Mouse (Mus musculus) hindbrain, embryonic 16.5 days (tissue): ENCODE measurements at regions not wholly inside any gene's neighbourhood (a gene's known extent, or its start where the extent isn't known, plus 50 kb on each side); places are given as distances from the start of the nearest gene placed in this dataset.

Experiments
- ATAC-seq: fragments of 200-750 bp; cut with Nextera tagmentation; 2 replicates; pipeline ENCODE4 v1.8.0; 2017; ENCODE audit warnings: moderate TSS enrichment, moderate library complexity
- H3K27ac ChIP-seq: fragments of 300-500 bp; sonication (generic); 2 replicates; pipeline ENCODE4 v1.5.1; 2014; ENCODE audit warnings: low read depth, mild to moderate bottlenecking, control low read depth, low read length, moderate library complexity
- H3K27me3 ChIP-seq: fragments of 300-500 bp; sonication (generic); replicated peaks from 2 replicates; pipeline ENCODE4 v1.6.1; 2014; ENCODE audit warnings: low read length; ENCODE audit not compliant: control insufficient read depth, insufficient read depth
- H3K36me3 ChIP-seq: fragments of 300-500 bp; sonication (generic); 2 replicates; pipeline ENCODE4 v1.6.1; 2014; ENCODE audit warnings: mild to moderate bottlenecking, low read length, moderate library complexity, mixed read lengths; ENCODE audit not compliant: control insufficient read depth, insufficient read depth
- H3K4me1 ChIP-seq: fragments of 300-500 bp; sonication (generic); 2 replicates; pipeline ENCODE4 v1.6.1; 2014; ENCODE audit warnings: low read depth, low read length; ENCODE audit not compliant: control insufficient read depth, insufficient read depth
- H3K4me2 ChIP-seq: fragments of 300-500 bp; sonication (generic); 2 replicates; pipeline ENCODE4 v1.6.1; 2014; ENCODE audit warnings: mild to moderate bottlenecking, low read length, control low read depth, moderate library complexity
- H3K4me3 ChIP-seq: fragments of 300-500 bp; sonication (generic); 2 replicates; pipeline ENCODE4 v1.5.1; 2014; ENCODE audit warnings: mild to moderate bottlenecking, low read length, control low read depth, moderate library complexity
- H3K9ac ChIP-seq: fragments of 300-500 bp; sonication (generic); 2 replicates; pipeline ENCODE4 v1.6.1; 2014; ENCODE audit warnings: low read depth, mild to moderate bottlenecking, control low read depth, low read length, moderate library complexity
- H3K9me3 ChIP-seq: fragments of 300-500 bp; sonication (generic); 2 replicates; pipeline ENCODE4 v1.6.1; 2014; ENCODE audit warnings: mild to moderate bottlenecking, low read length, moderate library complexity; ENCODE audit not compliant: control insufficient read depth
- WGBS: fragments of 180-500 bp; shearing (Covaris S2); extraction: QIAGEN DNeasy Blood & Tissue Kit; methylation state at CpG from one replicate; pipeline ENCODE4 v1.1.7; 2014; 5-methylcytosine and 5-hydroxymethylcytosine counted together

DNA sequence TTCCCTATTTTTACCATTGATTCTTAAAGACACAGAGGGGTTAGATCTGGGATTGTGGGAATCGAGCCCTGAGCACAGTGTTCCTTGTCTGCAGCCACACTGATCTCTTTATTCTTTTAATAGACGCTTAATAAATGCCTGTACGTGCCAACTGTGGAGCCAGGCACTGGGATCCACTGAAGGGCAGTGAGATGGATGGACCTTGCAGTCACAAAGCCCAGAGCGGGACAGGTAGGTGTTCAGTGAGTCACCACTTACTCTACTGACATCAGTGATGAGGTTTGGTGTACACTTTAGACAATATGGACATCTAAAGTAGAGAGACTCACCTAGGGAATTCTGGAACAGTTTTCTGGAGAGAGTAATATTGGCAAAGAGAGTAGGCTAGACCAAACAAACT is 56.8 kb upstream of the Cnih3 start:
- no peak for ATAC-seq
- WGBS = 84% methylated on average over 4 of the region's 4 CpGs

DNA sequence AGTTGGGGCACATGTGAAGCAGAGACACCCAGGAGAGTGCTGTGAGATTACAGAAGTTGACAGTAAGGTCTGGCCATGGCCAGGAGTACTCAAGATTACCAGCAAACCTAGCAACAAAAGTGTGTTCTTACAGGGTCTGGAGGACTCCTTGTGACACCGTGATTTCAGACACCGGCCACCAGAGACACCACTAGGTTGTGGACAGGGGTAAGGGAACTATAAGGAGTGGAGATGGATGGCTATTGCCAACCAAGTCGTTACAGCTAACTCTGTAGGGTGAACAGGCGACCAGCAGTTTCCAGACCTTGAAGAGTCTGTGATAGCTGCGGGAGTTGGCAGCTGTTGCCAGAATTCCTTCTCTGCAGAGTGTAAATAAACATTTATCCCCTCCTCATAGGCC is 54.4 kb upstream of the Cnih3 start:
- WGBS = 73% methylated on average over 5 of the region's 5 CpGs

More for the DNA sequence above, 56.8 kb upstream of the Cnih3 start:
- Histone ChIP-seq H3K36me3 (no peaks in the 10 kb centered on the region), H3K9me3 (no peaks in the 10 kb centered on the region), H3K4me3 (no peak overlapping the region), H3K27me3 (no peaks in the 10 kb centered on the region), H3K9ac (no peak overlapping the region), H3K4me2 (no peak overlapping the region), H3K27ac (no peak overlapping the region), H3K4me1 (no peaks in the 10 kb centered on the region)

DNA sequence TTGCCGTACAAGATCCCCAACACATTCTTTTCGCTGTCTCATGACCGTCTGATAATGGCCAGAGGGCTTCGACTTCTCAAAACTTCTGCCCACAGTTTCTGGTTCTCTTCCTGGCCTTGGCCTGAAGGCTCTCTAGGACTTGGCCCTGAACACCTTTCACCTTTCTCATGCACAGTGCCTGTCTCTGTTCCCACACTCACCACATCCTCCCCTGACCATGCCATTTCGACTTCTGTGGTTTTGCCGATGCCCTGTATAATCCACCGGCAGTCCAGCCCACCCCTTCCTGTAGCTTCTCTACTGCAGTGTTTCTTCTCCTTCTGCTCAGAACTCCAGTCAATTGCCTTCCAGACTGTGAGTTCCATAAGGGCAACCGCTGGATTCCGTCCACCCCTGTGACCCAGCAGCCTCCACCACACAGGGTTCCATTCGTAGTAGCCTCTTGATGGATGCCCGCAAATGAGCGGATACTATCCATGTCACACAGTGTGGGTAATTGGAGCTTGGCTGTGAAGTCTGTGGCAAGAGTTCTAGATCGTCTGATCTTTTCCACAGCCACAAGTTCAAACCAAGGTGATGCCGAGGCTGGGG is 53.3 kb upstream of the Cnih3 start:
- Histone ChIP-seq H3K9ac (no peak overlapping the region), H3K4me1 (no peaks in the 10 kb centered on the region), H3K9me3 (no peaks in the 10 kb centered on the region), H3K4me2 (no peak overlapping the region), H3K27me3 (no peaks in the 10 kb centered on the region), H3K4me3 (no peak overlapping the region), H3K36me3 (no peaks in the 10 kb centered on the region), H3K27ac (no peak overlapping the region)
- no peak for ATAC-seq
- 89% methylated on average over 14 of the region's 14 CpGs for WGBS

More for the DNA sequence above, 54.4 kb upstream of the Cnih3 start:
- no peaks in the 10 kb centered on the region for H3K4me1 ChIP-seq
- H3K36me3 ChIP-seq = no peaks in the 10 kb centered on the region
- no peak overlapping the region for H3K27ac ChIP-seq
- ATAC-seq = no peak
- no peaks in the 10 kb centered on the region for H3K9me3 ChIP-seq
- H3K27me3 ChIP-seq = no peaks in the 10 kb centered on the region
- no peak overlapping the region for H3K4me3 ChIP-seq
- no peak overlapping the region for H3K9ac ChIP-seq
- no peak overlapping the region for H3K4me2 ChIP-seq

DNA sequence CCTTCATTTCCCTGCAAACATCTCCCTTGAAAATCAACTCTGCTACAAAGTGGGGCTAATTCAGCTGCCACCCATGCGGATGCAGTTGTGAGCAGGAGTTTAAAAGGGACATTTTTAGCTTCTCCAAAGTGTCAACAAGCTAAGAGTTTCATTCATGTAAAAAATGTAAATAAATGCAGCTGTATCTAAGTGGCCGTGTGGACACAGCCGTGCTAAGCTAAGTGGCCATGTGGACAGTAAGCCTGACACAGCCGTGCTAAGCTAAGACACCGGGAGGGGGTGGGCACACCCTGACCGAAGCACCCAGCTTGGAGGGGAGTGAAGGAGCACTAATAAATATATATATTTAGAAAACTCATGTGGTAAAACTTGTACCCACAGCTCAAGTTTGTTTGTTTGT is 52.6 kb upstream of the Cnih3 start:
- H3K9me3 ChIP-seq = no peaks in the 10 kb centered on the region
- H3K4me3 ChIP-seq = no peak overlapping the region
- no peak overlapping the region for H3K4me2 ChIP-seq
- ATAC-seq = no peak
- no peaks in the 10 kb centered on the region for H3K4me1 ChIP-seq
- no peak overlapping the region for H3K27ac ChIP-seq
- H3K36me3 ChIP-seq = no peaks in the 10 kb centered on the region
- 88% methylated on average over 6 of the region's 6 CpGs for WGBS
- no peaks in the 10 kb centered on the region for H3K27me3 ChIP-seq
- no peak overlapping the region for H3K9ac ChIP-seq

DNA sequence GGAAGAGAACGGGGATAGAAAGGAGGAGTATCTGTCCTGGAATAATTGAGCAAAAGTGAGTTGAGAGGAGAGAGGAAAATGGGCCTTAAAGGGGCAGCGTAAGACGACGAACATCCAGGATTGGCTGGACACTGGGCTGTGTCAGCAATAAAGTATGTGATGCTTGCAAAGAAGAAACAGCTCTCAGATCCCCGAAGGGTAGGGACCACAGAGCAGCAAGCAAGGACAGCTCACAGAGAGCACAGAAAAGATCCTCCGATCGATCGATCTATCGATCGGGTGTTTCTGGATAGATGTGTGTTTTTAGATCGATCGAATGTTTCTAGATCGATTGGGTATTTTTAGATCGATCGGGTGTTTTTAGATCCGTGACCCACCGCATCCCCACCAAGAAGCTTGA is 50.3 kb upstream of the Cnih3 start:
- 96% methylated on average over 17 of the region's 17 CpGs for WGBS
- no peak for ATAC-seq

More for the DNA sequence above, 50.3 kb upstream of the Cnih3 start:
- H3K36me3 ChIP-seq = no peaks in the 10 kb centered on the region
- no peak overlapping the region for H3K9ac ChIP-seq
- no peaks in the 10 kb centered on the region for H3K27me3 ChIP-seq
- H3K9me3 ChIP-seq = no peaks in the 10 kb centered on the region
- no peak overlapping the region for H3K27ac ChIP-seq
- no peak overlapping the region for H3K4me2 ChIP-seq
- H3K4me3 ChIP-seq = no peak overlapping the region
- H3K4me1 ChIP-seq = no peaks in the 10 kb centered on the region
